Mouse (Mus musculus) embryonic facial prominence, embryonic 13.5 days (tissue): ENCODE measurements around the gene Hrasls. TPM values are rescaled to one million over a fixed set of nuclear protein-coding genes. Genes with fewer than 3 reads are reported as not detected.

ENCODE experiments used
- ATAC-seq: fragments of 200-750 bp; cut with Nextera tagmentation; 2 replicates; pipeline ENCODE4 v1.8.0; 2017; ENCODE audit warnings: low read depth; ENCODE audit not compliant: insufficient number of reproducible peaks, insufficient read depth, low FRiP score, low TSS enrichment
- H3K27ac ChIP-seq: fragments of 300-500 bp; sonication (generic); 2 replicates; pipeline ENCODE4 v1.5.1; 2015; ENCODE audit warnings: moderate library complexity, mild to moderate bottlenecking, inconsistent platforms
- H3K27me3 ChIP-seq: fragments of 300-500 bp; sonication (generic); 2 replicates; pipeline ENCODE4 v1.6.1; 2015; ENCODE audit warnings: mild to moderate bottlenecking, inconsistent platforms
- H3K36me3 ChIP-seq: fragments of 300-500 bp; sonication (generic); 2 replicates; pipeline ENCODE4 v1.6.1; 2015; ENCODE audit warnings: mild to moderate bottlenecking, inconsistent platforms
- H3K4me1 ChIP-seq: fragments of 300-500 bp; sonication (generic); 2 replicates; pipeline ENCODE4 v1.6.1; 2015; ENCODE audit warnings: inconsistent platforms
- H3K4me2 ChIP-seq: fragments of 300-500 bp; sonication (generic); 2 replicates; pipeline ENCODE4 v1.6.1; 2015; ENCODE audit warnings: moderate library complexity, mild to moderate bottlenecking, inconsistent platforms
- H3K4me3 ChIP-seq: fragments of 300-500 bp; sonication (generic); 2 replicates; pipeline ENCODE4 v1.5.1; 2015; ENCODE audit warnings: mild to moderate bottlenecking, inconsistent platforms
- H3K9ac ChIP-seq: fragments of 300-500 bp; sonication (generic); 2 replicates; pipeline ENCODE4 v1.6.1; 2015; ENCODE audit warnings: mild to moderate bottlenecking, inconsistent platforms
- H3K9me3 ChIP-seq: fragments of 300-500 bp; sonication (generic); 2 replicates; pipeline ENCODE4 v1.6.1; 2016; ENCODE audit warnings: inconsistent platforms
- WGBS: fragments of 180-500 bp; shearing (Covaris S2); methylation state at CpG from one replicate; pipeline ENCODE4 v1.1.7; 2015; ENCODE audit warnings: mixed read lengths; 5-methylcytosine and 5-hydroxymethylcytosine counted together
- polyA plus RNA-seq: library from polyadenylated mRNA; unstranded; fragments of >200 nt; fragmentation: Nextera tagmentation; extraction: Ambion mirVana; gene quantifications from 2 replicates; pipeline ENCODE4 v1.2.1, GENCODE M21; 2015

The Hrasls gene
- polyA plus RNA-seq, 1 experiment from 2014 or later, result 1.9 TPM

DNA sequence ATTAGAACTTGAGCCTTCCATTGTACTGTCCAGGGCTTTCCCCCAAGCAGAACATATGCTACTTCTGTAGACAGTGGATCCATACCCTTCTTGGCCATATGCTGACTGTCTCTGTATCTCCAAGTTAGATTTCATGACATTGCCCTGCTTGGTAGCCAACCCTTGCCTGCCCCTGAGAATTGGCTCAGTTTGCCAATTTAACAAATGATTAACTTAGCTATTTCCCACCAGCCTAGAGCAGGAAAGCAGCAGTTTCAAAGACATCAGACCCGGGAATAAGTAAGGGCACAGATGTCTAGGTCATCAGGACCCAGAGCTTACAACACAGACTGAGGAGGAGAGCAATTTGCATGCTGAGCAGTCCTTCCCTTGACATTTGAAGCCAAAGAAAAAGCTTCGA lies 3.9 kb upstream of the Hrasls start:
- no peak overlapping the region for H3K9ac ChIP-seq
- 37% methylated on average over 2 of the region's 2 CpGs for WGBS

GRCm38 (mm10) chr16:29208841-29209240 lies 654 bp upstream of the Hrasls start:
- Histone ChIP-seq H3K27ac (no peak overlapping the region), H3K4me1 (peaks cover 14% of the 10 kb centered on the region), H3K36me3 (no peaks in the 10 kb centered on the region), H3K4me3 (no peak overlapping the region), H3K27me3 (peaks cover 35% of the 10 kb centered on the region), H3K9me3 (no peaks in the 10 kb centered on the region), H3K9ac (no peak overlapping the region), H3K4me2 (no peak overlapping the region)
- 68% methylated on average over 7 of the region's 7 CpGs for WGBS
- ATAC-seq, result no peak

More for the DNA sequence above, 3.9 kb upstream of the Hrasls start:
- Histone ChIP-seq H3K27ac (no peak overlapping the region), H3K4me3 (no peak overlapping the region), H3K36me3 (no peaks in the 10 kb centered on the region), H3K4me2 (no peak overlapping the region), H3K27me3 (peaks cover 24% of the 10 kb centered on the region), H3K9me3 (no peaks in the 10 kb centered on the region), H3K4me1 (peaks cover 14% of the 10 kb centered on the region)
- no peak for ATAC-seq

DNA sequence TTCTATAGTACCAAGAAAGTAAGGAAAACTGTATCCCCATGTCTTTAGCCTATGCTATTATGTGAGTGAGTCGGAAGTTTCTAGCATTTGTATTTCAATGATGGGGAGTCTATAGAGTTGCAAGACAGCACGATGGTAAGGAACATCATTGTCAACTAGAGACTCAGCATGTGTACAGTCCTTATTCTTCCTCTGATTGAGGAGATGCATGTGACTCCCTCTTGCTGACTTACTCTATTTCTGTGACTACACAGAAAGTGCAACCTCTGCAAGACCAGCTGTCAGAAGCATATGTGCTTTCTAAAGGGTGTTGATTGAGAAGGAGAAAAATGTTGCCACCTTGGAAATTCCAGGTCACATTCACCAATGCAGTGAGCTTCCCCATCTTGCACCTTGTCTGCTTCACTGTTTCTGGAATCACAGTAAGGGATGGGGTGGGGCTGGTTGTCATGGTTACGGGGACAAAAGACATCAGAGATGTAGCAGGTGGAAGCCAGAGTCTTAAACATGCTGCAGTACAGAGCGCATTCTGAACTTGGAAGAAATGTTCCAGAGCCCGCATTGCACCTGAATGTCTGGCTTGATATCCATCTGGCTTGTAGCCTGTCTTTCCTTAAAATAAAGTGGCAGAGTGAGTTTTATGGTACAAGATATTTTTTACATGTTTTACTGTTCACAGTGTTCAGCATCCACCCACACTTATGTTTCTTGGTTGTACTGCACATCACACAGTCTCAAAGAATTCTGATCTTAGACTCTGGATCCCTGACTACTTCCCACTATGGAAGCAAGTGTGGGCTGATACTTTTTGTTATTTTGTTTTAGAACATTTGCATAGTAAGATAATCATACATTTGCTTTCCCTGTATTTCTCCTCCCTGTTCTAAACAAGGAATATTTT lies 7.2 kb downstream of the Hrasls start:
- 79% methylated on average over 5 of the region's 5 CpGs for WGBS
- ATAC-seq, result no peak
- H3K4me3 ChIP-seq, result no peak overlapping the region

GRCm38 (mm10) chr16:29235951-29236350 lies 26.5 kb downstream of the Hrasls start:
- no peak overlapping the region for H3K27ac ChIP-seq
- no peak overlapping the region for H3K9ac ChIP-seq
- ATAC-seq, result no peak
- H3K4me2 ChIP-seq, result no peak overlapping the region
- no peaks in the 10 kb centered on the region for H3K27me3 ChIP-seq
- no peaks in the 10 kb centered on the region for H3K4me1 ChIP-seq
- no peak overlapping the region for H3K4me3 ChIP-seq
- WGBS, result 82% methylated on average over 5 of the region's 5 CpGs
- no peaks in the 10 kb centered on the region for H3K36me3 ChIP-seq
- no peaks in the 10 kb centered on the region for H3K9me3 ChIP-seq

More for the DNA sequence above, 7.2 kb downstream of the Hrasls start:
- Histone ChIP-seq H3K27ac (no peak overlapping the region), H3K9ac (no peak overlapping the region), H3K27me3 (peaks cover 1% of the 10 kb centered on the region; the same call in 1 of the 2 replicates), H3K4me1 (no peaks in the 10 kb centered on the region), H3K4me2 (no peak overlapping the region), H3K36me3 (no peaks in the 10 kb centered on the region), H3K9me3 (no peaks in the 10 kb centered on the region)

DNA sequence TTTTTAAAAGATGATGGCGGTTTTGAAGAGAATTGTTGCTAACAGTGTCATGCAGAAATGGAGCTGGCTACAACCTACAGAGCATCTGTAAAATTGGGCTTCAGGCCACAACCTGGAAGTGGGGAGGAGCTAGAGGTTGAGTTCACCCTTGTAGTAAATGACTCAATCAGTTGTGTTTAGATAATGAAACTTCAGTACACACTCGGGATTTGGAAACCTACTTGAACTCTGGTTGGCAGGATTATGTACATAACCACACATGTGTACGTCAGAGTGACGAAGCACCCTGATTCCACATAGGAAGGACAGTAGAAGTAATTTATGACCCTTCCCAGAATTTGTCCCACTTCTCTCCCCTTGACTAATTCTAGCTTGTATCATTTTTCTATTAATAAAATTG lies 44.8 kb downstream of the Hrasls start:
- Histone ChIP-seq H3K4me2 (no peak overlapping the region), H3K9me3 (no peaks in the 10 kb centered on the region), H3K27me3 (no peaks in the 10 kb centered on the region), H3K4me3 (no peak overlapping the region), H3K4me1 (no peaks in the 10 kb centered on the region), H3K9ac (no peak overlapping the region), H3K27ac (no peak overlapping the region), H3K36me3 (no peaks in the 10 kb centered on the region)
- WGBS, result 83% methylated on average over 4 of the region's 4 CpGs
- no peak for ATAC-seq

Other genes starting within 250 kb of the Hrasls start
- gene Atp13a5, start 169.0 kb downstream of the Hrasls start, polyA plus RNA-seq, result 0.18 and 0.21 TPM in 2 replicates